Mouse (Mus musculus): ENCODE measurements around the gene Mrpl24. TPM values are rescaled to one million over a fixed set of nuclear protein-coding genes. Genes with fewer than 3 reads are reported as not detected.

Mrpl24 gene
- 69.7 TPM for polyA plus RNA-seq (2012; fragmentation: generic; extraction: Trizol)
- long read RNA-seq, experiment 1, transcript Mrpl24-204 (6 exons, 1,115 nt), result minor isoform, 14 of 93 reads
- long read RNA-seq, experiment 1, transcript Mrpl24-201 (6 exons, 1,226 nt), result minor isoform, 21 of 93 reads
- long read RNA-seq, experiment 1, transcript Mrpl24-202 (6 exons, 1,339 nt), result major isoform, 41 of 93 reads
- long read RNA-seq, experiment 1, partial matches to known transcripts, result 5 of 93 reads
- long read RNA-seq, experiment 1, other reads (novel, unspliced or antisense), result 8 of 93 reads
- long read RNA-seq, experiment 2, transcript Mrpl24-202 (6 exons, 1,339 nt), result major isoform, 21 of 34 reads
- long read RNA-seq, experiment 2, transcript Mrpl24-201 (6 exons, 1,226 nt), result minor isoform, 8 of 34 reads
- long read RNA-seq, experiment 2, partial matches to known transcripts, result 0 of 34 reads
- long read RNA-seq, experiment 2, other reads (novel, unspliced or antisense), result 3 of 34 reads

GRCm38 (mm10) chr3:87919336-87920108 lies at the start of gene Mrpl24:
Gene Mrpl24 (plus strand): TSS chr3:87919506.
- Histone ChIP-seq H3ac (ENCODE audit: control insufficient read depth, insufficient read length, low read depth) (peak within 1 kb of the TSS; percentile 72), H3K27me3 (ENCODE audit: control insufficient read depth, insufficient read depth, insufficient read length) (no peaks in the 10 kb centered on the region), H3K4me3 (ENCODE audit: insufficient read depth, poor library complexity, severe bottlenecking) (peak within 1 kb of the TSS; percentile 53), H3K36me3 (ENCODE audit: control insufficient read depth, insufficient read depth) (peaks cover 57% of the 10 kb centered on the region), H3K79me3 (ENCODE audit: low read depth) (peaks cover 10% of the 10 kb centered on the region), H3K79me2 (ENCODE audit: control insufficient read depth, insufficient read depth) (peaks cover 19% of the 10 kb centered on the region)
- TF ChIP-seq USF1 (IDR thresholded peaks at IDR 0.05; ENCODE audit: low read depth) (no peak), CEBPB (IDR thresholded peaks at IDR 0.05; ENCODE audit: low read depth) (no peak), MYOG (IDR thresholded peaks at IDR 0.05; ENCODE audit: control insufficient read depth, extremely low read depth, insufficient read length) (no peak), MYOD1 (IDR thresholded peaks at IDR 0.05; ENCODE audit: control insufficient read depth, insufficient read length, low read depth) (no peak), CTCF (IDR thresholded peaks at IDR 0.05; ENCODE audit: control insufficient read depth, insufficient read depth, insufficient read length) (no peak), FOSL1 (IDR thresholded peaks at IDR 0.05; ENCODE audit: insufficient read depth, low read length, poor library complexity, severe bottlenecking) (no peak)

GRCm38 (mm10) chr3:87877730-87878129 lies 41.6 kb upstream of the Mrpl24 start:
- TF ChIP-seq FOSL1 (IDR thresholded peaks at IDR 0.05; ENCODE audit: insufficient read depth, low read length, poor library complexity, severe bottlenecking) (no peak), MYOD1 (IDR thresholded peaks at IDR 0.05; ENCODE audit: control insufficient read depth, insufficient read length, low read depth) (no peak), USF1 (IDR thresholded peaks at IDR 0.05; ENCODE audit: low read depth) (no peak), CTCF (IDR thresholded peaks at IDR 0.05; ENCODE audit: control insufficient read depth, insufficient read depth, insufficient read length) (no peak), CEBPB (IDR thresholded peaks at IDR 0.05; ENCODE audit: low read depth) (no peak), MAX (IDR thresholded peaks at IDR 0.05) (no peak), MYOG (IDR thresholded peaks at IDR 0.05; ENCODE audit: control insufficient read depth, extremely low read depth, insufficient read length) (no peak)
- peaks cover 59% of the 10 kb centered on the region for H3K79me3 ChIP-seq (ENCODE audit: low read depth)
- H3K79me2 ChIP-seq (ENCODE audit: control insufficient read depth, insufficient read depth), result peaks cover 97% of the 10 kb centered on the region
- H3K4me3 ChIP-seq (ENCODE audit: insufficient read depth, poor library complexity, severe bottlenecking), result no peak overlapping the region
- peaks cover 32% of the 10 kb centered on the region for H3K36me3 ChIP-seq (ENCODE audit: control insufficient read depth, insufficient read depth)
- H3ac ChIP-seq (ENCODE audit: control insufficient read depth, insufficient read length, low read depth), result no peak overlapping the region
- no peaks in the 10 kb centered on the region for H3K27me3 ChIP-seq (ENCODE audit: control insufficient read depth, insufficient read depth, insufficient read length)

- TF ChIP-seq MYOG (IDR thresholded peaks at IDR 0.05; ENCODE audit: control insufficient read depth, extremely low read depth, insufficient read length), result no peak
- TF ChIP-seq FOSL1 (IDR thresholded peaks at IDR 0.05; ENCODE audit: insufficient read depth, low read length, poor library complexity, severe bottlenecking), result no peak
- no peak for TF ChIP-seq CTCF (IDR thresholded peaks at IDR 0.05; ENCODE audit: control insufficient read depth, insufficient read depth, insufficient read length)
- TF ChIP-seq MYOD1 (IDR thresholded peaks at IDR 0.05; ENCODE audit: control insufficient read depth, insufficient read length, low read depth), result no peak
- TF ChIP-seq USF1 (IDR thresholded peaks at IDR 0.05; ENCODE audit: low read depth), result no peak
- no peak for TF ChIP-seq MAX (IDR thresholded peaks at IDR 0.05)
- no peak for TF ChIP-seq CEBPB (IDR thresholded peaks at IDR 0.05; ENCODE audit: low read depth)
- H3ac ChIP-seq (ENCODE audit: control insufficient read depth, insufficient read length, low read depth), result peak overlapping the region; percentile 73
- peaks cover 17% of the 10 kb centered on the region for H3K36me3 ChIP-seq (ENCODE audit: control insufficient read depth, insufficient read depth)
- H3K79me3 ChIP-seq (ENCODE audit: low read depth), result peaks cover 42% of the 10 kb centered on the region
- H3K79me2 ChIP-seq (ENCODE audit: control insufficient read depth, insufficient read depth), result peaks cover 58% of the 10 kb centered on the region
- H3K27me3 ChIP-seq (ENCODE audit: control insufficient read depth, insufficient read depth, insufficient read length), result no peaks in the 10 kb centered on the region
- H3K4me3 ChIP-seq (ENCODE audit: insufficient read depth, poor library complexity, severe bottlenecking), result peak overlapping the region; percentile 99
Observed at GRCm38 (mm10) chr3:87884291-87884690, 35.0 kb upstream of the Mrpl24 start.

- Histone ChIP-seq H3ac (ENCODE audit: control insufficient read depth, insufficient read length, low read depth) (peak overlapping the region; percentile 73), H3K27me3 (ENCODE audit: control insufficient read depth, insufficient read depth, insufficient read length) (no peaks in the 10 kb centered on the region), H3K79me2 (ENCODE audit: control insufficient read depth, insufficient read depth) (peaks cover 54% of the 10 kb centered on the region), H3K79me3 (ENCODE audit: low read depth) (peaks cover 40% of the 10 kb centered on the region), H3K36me3 (ENCODE audit: control insufficient read depth, insufficient read depth) (peaks cover 16% of the 10 kb centered on the region), H3K4me3 (ENCODE audit: insufficient read depth, poor library complexity, severe bottlenecking) (peak overlapping the region; percentile 99)
- no peak for TF ChIP-seq MAX (IDR thresholded peaks at IDR 0.05)
- no peak for TF ChIP-seq FOSL1 (IDR thresholded peaks at IDR 0.05; ENCODE audit: insufficient read depth, low read length, poor library complexity, severe bottlenecking)
- no peak for TF ChIP-seq CTCF (IDR thresholded peaks at IDR 0.05; ENCODE audit: control insufficient read depth, insufficient read depth, insufficient read length)
- no peak for TF ChIP-seq MYOD1 (IDR thresholded peaks at IDR 0.05; ENCODE audit: control insufficient read depth, insufficient read length, low read depth)
- no peak for TF ChIP-seq USF1 (IDR thresholded peaks at IDR 0.05; ENCODE audit: low read depth)
- TF ChIP-seq MYOG (IDR thresholded peaks at IDR 0.05; ENCODE audit: control insufficient read depth, extremely low read depth, insufficient read length), result no peak
- no peak for TF ChIP-seq CEBPB (IDR thresholded peaks at IDR 0.05; ENCODE audit: low read depth)
Observed at GRCm38 (mm10) chr3:87884708-87885251, 34.5 kb upstream of the Mrpl24 start.

Measured in C2C12 (cell line).